Mouse (Mus musculus): Measurements from ENCODE around the gene Gm17545.

Gm17545 gene

DNA sequence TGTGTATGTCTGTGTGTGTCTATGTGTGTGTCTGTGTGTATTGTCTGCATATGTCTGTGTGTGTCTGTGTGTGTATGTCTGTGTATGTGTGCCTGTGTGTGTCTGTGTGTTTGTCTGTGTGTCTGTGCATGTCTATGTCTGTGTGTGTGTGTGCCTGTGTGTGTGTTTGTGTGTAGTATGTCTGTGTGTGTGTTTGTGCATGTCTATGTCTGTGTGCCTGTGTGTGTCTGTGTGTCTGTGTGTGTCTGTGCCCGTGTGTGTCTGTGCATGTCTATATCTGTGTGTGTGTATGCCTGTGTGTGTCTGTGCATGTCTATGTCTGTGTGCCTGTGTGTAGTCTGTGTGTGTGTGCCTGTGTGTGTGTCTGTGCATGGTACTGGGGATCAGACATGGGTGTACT, 9.0 kb upstream of the Gm17545 start:
- DNase-seq (ENCODE audit: low read depth, low spot score): no peak

DNA sequence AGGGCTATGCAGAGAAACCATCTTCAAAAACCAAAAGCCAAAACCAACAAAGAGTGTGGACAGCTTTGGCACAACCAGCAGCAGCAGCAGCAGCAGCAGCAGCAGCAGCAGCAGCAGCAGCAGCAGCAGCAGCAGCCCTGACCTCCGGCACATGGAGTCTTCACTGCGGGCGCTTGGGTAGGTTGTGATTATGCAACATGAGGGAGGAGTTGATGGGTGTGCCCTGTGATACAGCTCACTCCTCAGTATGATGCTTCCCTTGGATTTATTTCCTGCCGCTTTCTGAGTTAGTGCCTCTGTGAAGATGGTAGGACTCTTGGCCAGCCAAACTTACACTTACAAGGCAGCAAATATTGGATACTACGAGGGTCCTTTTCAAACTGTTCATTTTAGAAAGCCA, 6.9 kb upstream of the Gm17545 start:
- DNase-seq (ENCODE audit: low read depth, low spot score): no peak

DNA sequence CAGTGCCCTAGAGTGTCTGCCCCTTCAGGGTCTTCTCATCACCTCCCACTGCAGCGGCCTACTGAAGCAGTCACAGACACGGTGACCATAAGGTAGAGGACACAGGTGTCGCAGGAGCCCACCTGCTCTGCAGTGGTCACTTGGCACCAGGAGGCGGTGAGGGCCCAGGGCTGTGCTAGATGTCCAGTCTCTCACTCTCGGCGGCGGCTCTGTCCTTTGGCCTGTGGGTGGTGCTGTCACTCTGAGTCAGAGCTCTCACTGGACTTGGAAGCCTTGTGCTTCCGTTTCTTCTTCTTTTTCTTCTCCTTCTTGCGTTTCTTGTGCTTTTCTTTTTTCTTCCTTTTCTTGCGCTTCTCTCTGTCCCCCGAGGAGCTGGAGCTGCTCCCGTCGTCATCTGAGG, 5.7 kb upstream of the Gm17545 start:
- DNase-seq (ENCODE audit: low read depth, low spot score): no peak

DNA sequence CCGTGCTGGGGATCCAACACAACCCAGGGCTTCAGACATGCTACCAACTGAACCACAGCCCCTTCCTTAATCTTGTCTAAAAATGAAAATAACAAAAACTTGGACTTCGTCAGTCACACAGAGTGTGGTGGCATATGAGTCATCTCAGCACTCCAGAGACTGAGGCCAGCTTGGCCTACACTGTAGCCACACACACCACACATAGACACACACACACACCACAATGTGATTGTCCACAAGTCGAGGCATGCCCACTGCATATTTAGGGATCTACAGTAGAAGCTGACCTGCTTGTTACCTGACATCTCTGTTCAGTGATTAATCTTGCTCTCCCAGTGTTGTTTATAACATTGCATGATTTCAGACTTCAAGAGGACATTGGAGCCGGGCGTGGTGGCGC, 4.9 kb upstream of the Gm17545 start:
- no peak for DNase-seq (ENCODE audit: low read depth, low spot score)

DNA sequence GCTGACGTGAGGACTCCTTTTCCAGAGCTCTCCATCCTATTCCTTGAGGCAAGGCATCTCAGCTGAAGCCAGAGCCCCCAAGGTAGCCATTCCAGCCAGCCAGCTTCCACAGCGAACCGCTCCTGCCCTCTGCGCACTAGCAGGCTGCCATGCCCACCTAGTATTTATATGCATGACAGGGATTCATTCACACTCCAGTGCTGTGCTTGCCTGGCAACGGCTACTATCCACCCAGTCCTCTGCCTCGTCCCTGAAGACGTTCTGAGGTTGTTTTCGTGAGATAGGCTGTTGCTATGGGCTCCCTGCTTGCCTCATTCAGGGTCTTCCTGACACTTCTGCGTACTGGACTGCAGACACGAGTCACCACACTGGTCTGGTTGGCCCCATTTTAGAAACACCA, 1.4 kb upstream of the Gm17545 start:
- no peak for DNase-seq (ENCODE audit: low read depth, low spot score)

DNA sequence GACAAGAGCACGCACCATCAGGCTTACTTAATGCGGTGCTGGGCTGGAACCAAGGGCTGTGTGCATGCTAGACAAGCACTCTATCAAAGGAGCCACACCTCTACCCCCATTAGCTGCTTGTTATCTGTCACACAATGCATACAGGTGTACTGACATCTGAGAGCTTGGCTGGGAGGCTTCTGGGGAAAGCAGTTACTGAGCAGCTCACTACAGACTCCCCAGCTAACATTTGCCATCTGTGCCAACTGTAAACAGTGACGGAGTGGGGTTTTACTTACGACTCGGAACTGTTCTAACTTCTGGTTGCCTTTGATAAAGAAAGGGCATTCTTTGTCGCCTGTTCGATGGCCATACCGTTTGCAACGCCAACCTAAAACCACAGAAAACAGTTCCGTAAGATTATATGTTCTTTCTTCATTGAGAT, 577 bp upstream of the Gm17545 start:
- DNase-seq (ENCODE audit: low read depth, low spot score): no peak

DNA sequence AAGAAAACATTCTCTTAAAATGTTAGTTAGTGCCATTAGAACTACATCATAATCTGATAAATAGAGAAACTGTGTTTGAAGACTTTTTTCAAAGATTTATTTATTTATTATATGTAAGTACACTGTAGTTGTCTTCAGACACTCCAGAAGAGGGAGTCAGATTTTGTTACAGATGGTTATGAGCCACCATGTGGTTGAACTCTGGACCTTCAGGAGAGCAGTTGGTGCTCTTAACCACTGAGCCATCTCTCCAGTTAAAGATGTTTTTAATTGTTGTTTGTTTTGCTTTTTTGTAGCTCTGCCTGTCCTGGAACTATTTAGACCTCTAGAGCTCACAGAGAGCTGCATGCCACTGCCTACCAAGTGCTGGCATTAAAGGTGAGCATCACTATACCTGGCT, 951 bp downstream of the Gm17545 start:
- DNase-seq (ENCODE audit: low read depth, low spot score): no peak

DNA sequence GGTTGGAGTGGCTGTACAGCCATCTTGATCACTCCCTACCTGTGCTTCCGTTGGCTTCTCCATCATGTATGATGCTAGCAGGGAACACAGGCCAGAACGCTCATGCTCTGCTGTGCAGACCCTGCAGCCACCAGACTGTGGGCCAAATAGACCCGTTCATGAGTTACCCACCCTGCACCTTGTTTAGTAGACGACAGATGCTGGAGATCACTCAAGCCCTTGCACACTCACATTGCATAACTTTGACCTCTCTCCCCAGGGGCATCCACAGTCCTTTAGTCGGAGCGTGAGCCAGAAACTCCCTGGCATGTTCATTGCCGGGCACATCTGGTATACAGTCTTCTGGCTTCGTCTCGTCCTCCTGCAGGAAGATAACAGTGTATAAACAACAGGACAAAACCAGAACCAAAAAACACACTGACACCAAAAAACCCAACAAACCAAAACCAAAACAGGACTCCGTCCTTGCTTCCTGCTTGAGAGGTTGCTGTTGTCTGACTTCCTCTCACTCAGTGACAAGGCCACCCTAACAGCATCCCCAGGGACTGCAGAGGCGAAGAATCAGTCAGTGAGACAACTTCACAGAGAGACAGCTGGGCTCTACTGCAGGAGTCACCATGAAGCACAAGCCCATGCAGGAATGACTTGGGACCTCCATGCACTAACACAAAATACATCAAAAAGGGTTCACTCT, 3.2 kb downstream of the Gm17545 start:
- DNase-seq (ENCODE audit: low read depth, low spot score): no peak

DNA sequence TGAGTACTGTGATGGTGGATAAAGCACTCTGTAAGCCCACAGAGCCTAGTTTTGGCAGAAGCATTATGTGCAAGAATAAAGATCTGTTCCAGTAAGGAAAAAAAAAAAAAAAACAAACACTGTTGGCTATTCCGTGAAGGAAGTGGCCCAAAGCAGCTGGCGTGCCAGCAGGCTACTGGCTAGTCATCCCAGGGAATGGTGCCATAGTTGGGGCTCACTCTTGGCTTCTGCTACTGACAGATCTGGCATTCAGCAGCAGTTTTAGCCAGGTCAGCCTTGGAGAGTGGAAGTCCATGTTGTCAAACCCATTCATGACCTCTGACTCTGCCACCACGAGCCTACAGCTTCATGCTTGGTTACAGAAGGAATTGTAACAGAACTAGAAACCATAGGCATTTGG, 7.9 kb downstream of the Gm17545 start:
- DNase-seq (ENCODE audit: low read depth, low spot score): no peak

DNA sequence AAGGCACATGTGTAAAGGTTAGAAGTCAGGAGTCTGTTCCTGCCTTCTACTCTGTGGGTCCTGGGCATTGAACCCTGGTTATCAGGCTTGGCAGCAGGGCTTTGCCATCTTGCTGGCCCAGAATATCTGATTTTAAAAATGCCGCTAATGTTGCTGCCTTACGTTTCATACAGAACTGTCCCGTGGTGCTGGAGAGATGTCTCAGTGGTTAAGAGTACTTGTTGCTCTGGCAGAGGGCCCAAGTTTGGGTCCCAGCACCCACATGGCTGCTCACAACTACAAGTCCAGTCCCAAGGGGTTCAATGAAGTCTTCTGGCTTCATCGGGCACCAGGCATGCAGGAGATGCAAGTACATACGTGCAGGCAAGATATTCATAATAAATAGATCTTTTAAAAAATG, 12.1 kb downstream of the Gm17545 start:
- DNase-seq (ENCODE audit: low read depth, low spot score): no peak

DNA sequence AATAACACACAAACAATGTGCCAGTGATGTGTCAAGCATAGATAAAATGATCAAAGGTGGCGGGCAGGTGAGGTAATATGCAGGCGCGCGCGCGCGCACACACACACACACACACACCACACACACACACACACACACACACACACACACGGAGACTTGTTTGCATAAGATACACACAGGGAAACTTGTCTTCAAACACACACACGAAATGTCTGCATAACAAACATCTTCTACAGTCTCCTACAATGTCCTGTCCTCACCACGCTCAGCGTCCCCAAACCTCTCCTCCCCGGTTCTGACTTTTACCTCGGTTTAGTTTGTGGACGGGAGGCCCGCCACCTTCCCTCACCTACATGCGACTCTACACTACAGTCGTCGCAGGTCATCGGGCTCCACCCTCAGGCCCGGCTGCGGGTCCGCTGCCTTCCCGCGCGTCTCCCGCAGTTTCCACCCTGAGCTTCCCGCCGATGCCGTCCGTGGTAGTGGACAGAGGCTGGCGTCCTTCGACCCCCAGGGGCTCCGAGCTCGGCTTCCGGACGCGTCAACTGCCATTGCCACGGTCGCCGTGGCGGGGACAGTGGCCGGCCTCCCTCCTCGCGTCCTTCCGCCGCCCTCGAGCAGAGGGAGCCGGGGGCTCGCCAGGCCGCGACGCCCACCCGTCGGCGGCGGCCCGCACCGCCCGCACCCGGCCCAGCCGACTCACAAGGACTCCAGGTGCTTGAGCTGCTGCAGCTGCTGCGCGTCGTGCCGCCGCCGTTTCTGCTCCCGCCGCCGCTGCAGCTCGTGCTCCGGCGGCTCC, 13.5 kb downstream of the Gm17545 start:
- peak; percentile 19 for DNase-seq (ENCODE audit: low read depth, low spot score)

DNA sequence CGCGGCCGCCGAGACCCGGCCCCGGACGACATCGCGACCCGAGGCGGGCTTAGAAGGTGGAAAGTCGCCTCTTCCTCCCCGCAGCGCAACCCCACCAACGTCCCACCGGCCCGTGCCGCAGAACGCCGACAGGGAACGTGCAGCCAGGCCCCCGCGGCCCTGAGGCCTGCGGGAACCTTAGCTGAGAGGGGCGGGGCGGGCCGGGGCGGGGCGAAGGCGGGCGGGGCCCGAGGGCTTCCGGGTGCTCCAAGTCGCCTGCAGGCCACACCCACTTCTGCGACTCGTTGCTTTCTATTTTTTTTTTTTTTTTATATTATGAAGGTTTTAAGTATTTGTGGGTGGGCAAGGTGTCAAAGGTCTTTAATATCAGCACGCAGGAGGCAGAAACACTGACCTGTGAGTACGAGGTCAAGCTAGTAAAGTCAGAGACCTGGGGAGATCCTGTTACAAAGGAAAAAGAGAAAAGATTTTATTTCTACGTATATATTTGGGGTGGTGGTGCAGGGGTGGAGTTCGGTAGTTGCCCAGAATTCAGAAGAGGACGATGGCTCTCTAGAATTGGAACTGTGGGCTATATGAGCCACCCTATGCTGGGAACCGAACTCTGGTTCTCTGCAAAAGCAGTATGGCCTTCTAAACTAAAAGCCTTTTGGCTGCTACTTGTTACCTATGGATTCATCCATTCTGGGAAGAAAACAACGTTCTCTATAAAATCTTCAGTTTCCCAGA, 14.2 kb downstream of the Gm17545 start:
- peak; percentile 73 for DNase-seq (ENCODE audit: low read depth, low spot score)

DNA sequence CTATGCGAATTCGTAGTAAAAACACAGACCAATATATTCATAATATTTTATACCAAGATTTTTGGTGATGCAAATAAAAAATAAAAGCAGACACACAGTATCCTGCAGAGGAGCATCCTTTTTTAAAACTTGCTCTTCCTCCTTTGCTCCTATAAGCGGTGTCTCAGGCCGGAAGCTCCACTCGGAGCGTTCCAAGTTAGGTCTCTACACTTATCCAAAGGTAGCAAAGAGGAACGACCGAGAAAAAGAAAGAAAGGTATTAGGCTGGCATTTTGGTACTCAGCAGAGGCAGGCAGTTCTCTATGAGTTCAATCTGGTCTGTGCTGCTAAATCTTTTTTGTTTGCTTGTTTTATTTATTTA, 14.8 kb downstream of the Gm17545 start:
- DNase-seq (ENCODE audit: low read depth, low spot score): no peak

DNA sequence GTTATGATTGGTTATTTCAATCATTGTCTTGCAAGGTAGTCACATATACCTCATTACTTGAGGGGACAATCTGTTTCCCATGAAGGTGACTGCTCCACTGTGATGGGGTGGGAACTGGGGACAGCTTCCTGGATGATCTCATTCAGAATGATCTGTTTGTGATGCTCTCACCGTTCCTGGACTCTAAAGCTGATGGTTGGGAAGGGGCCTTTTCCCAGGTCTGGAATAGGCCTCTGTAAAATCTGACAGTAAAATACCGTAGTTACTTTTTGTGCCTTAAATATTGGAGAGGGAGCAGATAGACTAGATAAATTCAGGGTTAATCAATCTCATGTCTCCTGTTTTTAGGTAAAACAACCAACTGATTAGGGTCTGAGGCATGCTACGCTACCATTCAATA, 15.6 kb downstream of the Gm17545 start, which contains the start of gene Rp9:
Gene Rp9, minus strand, starts transcription at position 101 of the 400 bp plus-strand sequence.
- DNase-seq (ENCODE audit: low read depth, low spot score): no peak

DNA sequence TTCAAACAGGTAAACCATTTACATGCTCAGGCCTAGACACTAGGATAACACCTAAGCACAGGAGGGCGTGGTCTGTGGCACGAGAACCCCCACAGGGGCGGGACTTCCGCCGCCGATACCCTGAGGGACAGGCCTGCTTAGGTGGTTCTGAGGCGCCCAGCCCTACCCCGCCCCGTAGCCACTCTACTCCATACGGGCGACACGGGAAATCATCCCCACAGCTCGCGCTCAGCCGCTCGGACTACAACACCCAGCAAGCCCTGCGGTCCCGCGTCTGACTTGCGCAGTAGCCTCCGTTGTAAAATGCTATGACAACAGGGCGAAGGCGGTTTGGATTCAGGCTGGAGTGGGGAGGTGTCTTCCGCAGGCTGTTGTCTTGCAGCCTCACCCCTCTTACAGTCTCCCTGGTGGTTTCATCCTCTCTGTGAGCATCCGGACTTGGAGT, 21.4 kb downstream of the Gm17545 start, which contains the start of gene Bbs9:
Gene Bbs9, plus strand, starts transcription at position 292 of the 445 bp plus-strand sequence.
- peak; percentile 87 for DNase-seq (ENCODE audit: low read depth, low spot score)

DNA sequence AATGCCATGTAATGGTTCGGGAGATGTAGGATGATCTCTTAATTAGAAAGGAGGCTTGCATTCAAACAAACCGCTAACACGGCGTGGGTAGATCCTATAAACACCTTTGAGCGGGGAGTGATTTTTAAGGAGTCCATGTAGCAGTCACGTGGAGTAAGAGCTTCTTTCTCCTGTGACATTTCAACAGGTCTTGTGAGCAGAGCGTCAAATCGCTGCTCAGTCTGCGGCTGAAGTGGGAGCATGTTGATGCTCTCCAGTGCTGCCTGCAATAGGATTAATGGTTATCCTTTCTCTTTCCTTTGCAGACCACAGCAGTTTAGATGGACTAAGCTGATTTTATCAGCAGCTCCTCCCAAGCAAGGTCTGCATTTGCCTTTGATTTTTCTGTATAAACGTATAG, 22.2 kb downstream of the Gm17545 start:
- DNase-seq (ENCODE audit: low read depth, low spot score): no peak

DNA sequence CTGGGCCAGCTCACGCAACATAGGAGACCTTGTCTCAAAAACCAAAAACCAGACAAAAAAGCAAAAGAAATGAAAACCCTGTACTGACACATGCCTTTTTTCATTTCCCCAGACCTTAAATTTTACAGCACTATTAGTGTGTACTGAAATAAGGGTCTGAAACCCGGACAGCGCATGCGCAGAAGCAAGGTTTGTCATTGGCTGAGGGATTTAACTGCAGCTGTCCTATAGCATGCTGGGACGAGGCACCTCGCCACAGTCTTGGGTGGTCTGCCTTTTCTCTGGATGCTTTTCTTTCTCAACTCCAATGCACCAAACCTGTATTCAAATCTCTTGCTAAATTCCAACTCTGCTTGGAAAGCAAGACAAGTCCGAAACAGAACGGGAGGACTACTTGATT, 24.9 kb downstream of the Gm17545 start:
- no peak for DNase-seq (ENCODE audit: low read depth, low spot score)

DNA sequence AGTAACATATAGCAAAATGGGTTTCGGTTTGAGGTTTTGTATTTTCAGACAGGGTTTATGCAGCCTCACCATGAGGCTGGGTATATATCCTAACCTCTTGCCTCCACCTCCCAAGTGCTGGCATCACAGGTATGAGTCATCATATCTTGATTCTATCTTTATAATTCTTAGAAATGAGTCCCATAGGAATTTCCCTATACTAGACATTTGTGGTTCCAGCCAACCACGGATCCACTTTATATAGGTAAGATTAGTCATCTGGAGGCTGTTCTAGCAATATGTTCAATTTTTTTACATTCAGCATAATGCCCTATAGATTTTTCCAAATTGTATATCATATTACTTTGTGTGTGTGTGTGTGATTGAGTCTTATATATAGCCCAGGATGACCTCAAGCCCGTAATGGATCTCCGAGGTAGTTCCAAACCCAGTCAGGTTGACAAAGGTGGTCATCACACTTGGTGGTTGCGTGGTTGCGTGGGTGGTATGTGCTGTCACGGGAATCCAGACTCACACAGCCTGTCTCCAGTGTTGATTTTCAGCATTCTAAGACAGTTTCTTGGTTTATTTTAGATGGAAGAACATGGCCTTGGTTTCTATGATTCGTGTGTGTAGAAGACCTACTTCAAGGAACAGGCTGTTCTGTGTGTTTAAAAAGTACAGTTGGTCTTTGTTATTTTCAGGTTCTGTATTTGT, 29.9 kb downstream of the Gm17545 start:
- no peak for DNase-seq (ENCODE audit: low read depth, low spot score)

DNA sequence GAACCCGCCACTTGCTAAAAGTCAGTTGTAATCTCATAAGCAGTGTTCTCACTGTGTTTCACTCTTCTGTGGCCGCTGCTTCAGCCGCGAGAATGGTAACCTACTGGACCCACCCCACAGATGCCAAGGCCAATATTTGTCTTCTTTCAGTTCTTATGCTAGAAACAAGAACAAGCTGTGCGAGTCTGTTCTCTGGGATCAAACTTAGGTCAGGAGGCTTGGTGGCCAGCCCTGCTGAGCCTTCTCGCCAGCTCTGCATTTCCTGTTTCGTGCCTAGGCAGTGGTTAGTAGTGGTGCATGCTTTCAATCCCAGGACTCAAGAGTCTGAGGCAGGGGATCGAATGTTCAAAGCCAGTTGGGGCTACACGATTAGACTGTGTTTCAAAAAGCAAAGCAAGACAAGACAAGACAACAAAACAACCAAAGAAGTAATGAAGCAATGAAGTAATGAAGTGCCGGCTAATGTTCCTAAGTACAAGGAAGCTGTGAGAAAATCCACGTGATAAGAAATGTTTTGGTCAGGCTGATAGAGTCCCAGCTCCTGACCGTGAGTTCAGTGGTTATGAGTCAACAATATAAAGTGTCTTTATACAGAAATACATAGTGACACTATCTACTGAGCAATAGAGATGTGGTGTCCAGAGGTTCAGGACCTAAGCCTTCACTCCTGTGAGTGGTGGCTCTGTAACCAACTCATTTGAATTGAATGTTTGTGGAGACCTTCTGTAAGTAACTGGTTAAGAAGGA, 30.6 kb downstream of the Gm17545 start:
- no peak for DNase-seq (ENCODE audit: low read depth, low spot score)

DNA sequence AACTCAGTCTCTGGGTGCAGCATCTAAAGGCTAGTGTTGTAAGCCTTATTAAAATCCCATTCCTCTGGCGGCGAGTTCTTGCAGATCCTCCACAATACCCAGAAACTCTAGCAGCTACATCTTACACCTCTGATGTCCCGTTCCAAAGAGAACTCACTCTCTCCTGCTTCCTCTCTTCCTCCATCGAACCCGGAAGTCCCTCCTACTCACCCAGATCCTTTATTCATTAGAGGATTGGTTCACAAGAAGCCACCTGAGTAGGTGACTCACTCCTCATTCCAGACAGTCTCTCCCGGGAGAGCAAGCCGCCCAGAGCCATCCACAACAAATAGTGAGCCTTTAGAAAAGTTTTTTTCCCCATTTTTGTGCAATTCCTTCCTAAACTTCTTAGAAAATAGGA, 32.1 kb downstream of the Gm17545 start:
- DNase-seq (ENCODE audit: low read depth, low spot score): no peak

DNA sequence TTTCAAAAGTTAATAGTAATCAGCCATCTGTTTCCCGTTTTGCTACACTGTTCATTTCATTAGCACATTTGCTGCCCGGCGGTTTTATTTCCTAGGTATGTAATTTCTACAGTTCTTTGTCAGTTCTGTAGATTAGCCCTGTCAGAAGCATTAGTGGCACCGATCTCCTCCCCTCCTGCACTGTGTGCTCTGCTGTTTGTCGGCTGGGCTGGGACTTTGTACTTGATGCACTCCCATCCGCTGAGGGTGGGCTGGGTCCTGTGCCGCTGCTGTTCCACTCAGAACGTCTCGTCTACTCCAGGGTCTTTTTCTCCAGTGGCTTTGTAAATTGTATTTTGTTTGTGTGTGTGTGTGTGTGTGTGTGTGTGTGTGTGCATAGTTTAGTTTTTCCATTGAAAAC, 34.9 kb downstream of the Gm17545 start:
- DNase-seq (ENCODE audit: low read depth, low spot score): no peak

Measured in embryo, embryonic 11.5 days (tissue).